Mouse (Mus musculus) urinary bladder, adult 18-20 months (tissue): ENCODE measurements around the gene Cabp1.
"Not testable (repeated sequence)": the region's sequence is repeated elsewhere in the genome, so short reads cannot be mapped to it uniquely, and the experiment has no call there.

Source experiments
- DNase-seq, 2 experiments: peaks; one replicate each; pipeline ENCODE4 v3.0.0; 2022; ENCODE audit warnings: low spot score in 2 of 2, mixed read lengths in 2 of 2

The Cabp1 gene

GRCm38 (mm10) chr5:115151457-115151856 lies 42.7 kb downstream of the Cabp1 start:
- no peak for DNase-seq

- DNase-seq, result no peak
Measured at GRCm38 (mm10) chr5:115150991-115151390, 43.2 kb downstream of the Cabp1 start.

GRCm38 (mm10) chr5:115149675-115150459 lies 44.3 kb downstream of the Cabp1 start:
- DNase-seq, result no peak

GRCm38 (mm10) chr5:115148872-115149271 lies 45.3 kb downstream of the Cabp1 start:
- not testable (repeated sequence) for DNase-seq

- DNase-seq, result no peak
Measured at GRCm38 (mm10) chr5:115148378-115148777, 45.8 kb downstream of the Cabp1 start.

- DNase-seq, result no peak
Measured at GRCm38 (mm10) chr5:115147388-115147787, 46.8 kb downstream of the Cabp1 start.

GRCm38 (mm10) chr5:115146747-115147130 lies 47.4 kb downstream of the Cabp1 start:
- DNase-seq, result no peak

GRCm38 (mm10) chr5:115145976-115146746 lies 48.0 kb downstream of the Cabp1 start:
- no peak for DNase-seq

GRCm38 (mm10) chr5:115145253-115145968 lies 48.8 kb downstream of the Cabp1 start:
- DNase-seq, result no peak

- no peak for DNase-seq
Measured at GRCm38 (mm10) chr5:115144471-115144870, 49.7 kb downstream of the Cabp1 start.

- DNase-seq, result no peak
Measured at GRCm38 (mm10) chr5:115143552-115143951, 50.6 kb downstream of the Cabp1 start.

- DNase-seq, result no peak
Measured at GRCm38 (mm10) chr5:115142166-115142697, 51.9 kb downstream of the Cabp1 start.

- no peak for DNase-seq
Measured at GRCm38 (mm10) chr5:115140726-115141125, 53.5 kb downstream of the Cabp1 start.

GRCm38 (mm10) chr5:115139124-115139523 lies 55.1 kb downstream of the Cabp1 start:
- no peak for DNase-seq

GRCm38 (mm10) chr5:115134234-115135165 lies 59.7 kb downstream of the Cabp1 start, which contains the start of gene Unc119b:
TSS of gene Unc119b (minus strand) at chr5:115134975.
- peak; percentile 80 to 88 for DNase-seq

GRCm38 (mm10) chr5:115133358-115134066 lies 60.7 kb downstream of the Cabp1 start:
- no peak for DNase-seq

- DNase-seq, result no peak
Measured at GRCm38 (mm10) chr5:115132465-115132864, 61.7 kb downstream of the Cabp1 start.

- no peak for DNase-seq
Measured at GRCm38 (mm10) chr5:115129328-115129727, 64.9 kb downstream of the Cabp1 start.

- DNase-seq, result no peak
Measured at GRCm38 (mm10) chr5:115127421-115128179, 66.6 kb downstream of the Cabp1 start.
